ENCODE assay signal across 25 mouse cellular contexts in genomic region chr19:55331776-55332175, GRCm38 (mm10). TPM values are rescaled to one million over a fixed set of nuclear protein-coding genes. Genes with fewer than 3 reads are reported as not detected.
DNase-seq lines count a peak whose midpoint lies in the region; ATAC-seq lines count a peak whose summit lies in the region.
"Had no signal": no experiment of that assay in that cellular context is flagged by ENCODE, and none has a peak within 500 bp of the region (broad histone marks: within the 10 kb centered on the region; RNA-seq: fewer than 3 reads in every experiment).

No protein-coding gene starts in this region.

- ATAC-seq in heart, embryonic 12.5 days (ENCODE audit: insufficient number of reproducible peaks, low FRiP score) = peak; percentile 48; the same call in 1 of the 2 replicates
- 0 out of 2 replicates have a peak, but pooled peaks have one; percentile 63 for ATAC-seq in heart, embryonic 16.5 days (replicated peaks; ENCODE audit: extremely low read depth, insufficient read depth, low FRiP score)
- ATAC-seq: activated CD4-positive, CD25-positive, alpha-beta regulatory T cell, adult 4 months had no signal

- H3K9ac ChIP-seq in heart, embryonic 12.5 days = no peak overlapping the region
- H3K9ac ChIP-seq in heart, embryonic 16.5 days (ENCODE audit: low read length) = no peak overlapping the region
- H3K9ac ChIP-seq: embryonic facial prominence, embryonic 13.5 days; forebrain, embryonic 12.5 days; forebrain, embryonic 15.5 days; hindbrain, embryonic 14.5 days had no signal

- H3K4me3 ChIP-seq in heart, embryonic 12.5 days = no peak overlapping the region
- H3K4me3 ChIP-seq in heart, embryonic 16.5 days (ENCODE audit: low read length) = no peak overlapping the region
- H3K4me3 ChIP-seq: embryonic facial prominence, embryonic 10.5 days; embryonic facial prominence, embryonic 13.5 days; erythroblast, embryonic 14.5 days; forebrain, embryonic 12.5 days; forebrain, embryonic 15.5 days had no signal

- peak overlapping the region; percentile 14; the same call in 1 of the 2 replicates for H3K4me2 ChIP-seq in heart, embryonic 12.5 days
- peak overlapping the region; percentile 26; the same call in 1 of the 2 replicates for H3K4me2 ChIP-seq in heart, embryonic 16.5 days (ENCODE audit: low read depth, low read length)
- H3K4me2 ChIP-seq: embryonic facial prominence, embryonic 13.5 days; forebrain, embryonic 12.5 days; forebrain, embryonic 15.5 days; hindbrain, embryonic 14.5 days had no signal

- WGBS in heart, embryonic 12.5 days = 57% methylated on average over 5 of the region's 5 CpGs
- WGBS in heart, embryonic 16.5 days = 51% methylated on average over 5 of the region's 5 CpGs

- no peaks in the 10 kb centered on the region for H3K9me3 ChIP-seq in heart, embryonic 12.5 days (replicated peaks)
- no peaks in the 10 kb centered on the region for H3K9me3 ChIP-seq in heart, embryonic 16.5 days (replicated peaks; ENCODE audit: control insufficient read depth, low read length)
- H3K9me3 ChIP-seq: embryonic facial prominence, embryonic 10.5 days; embryonic facial prominence, embryonic 13.5 days; forebrain, embryonic 12.5 days; forebrain, embryonic 15.5 days had no signal

- no peaks in the 10 kb centered on the region for H3K27me3 ChIP-seq in heart, embryonic 12.5 days (replicated peaks)
- H3K27me3 ChIP-seq in heart, embryonic 16.5 days (ENCODE audit: control insufficient read depth, insufficient read depth, low read length) = no peaks in the 10 kb centered on the region
- H3K27me3 ChIP-seq: embryonic facial prominence, embryonic 13.5 days; forebrain, embryonic 12.5 days; forebrain, embryonic 15.5 days had no signal

- peak; percentile 40 for DNase-seq in heart, adult 11 months
- DNase-seq in heart, postnatal 4 days = no peak
- DNase-seq in heart, adult 8-10 months (ENCODE audit: low spot score) = no peak
- no peak for DNase-seq in heart, adult 9 months (ENCODE audit: low spot score in 2 of 2)
- DNase-seq: adrenal gland, adult 8-10 months; adrenal gland, postnatal 25 days; cerebellum, adult 11-12 months; cerebellum, adult 8-10 months; cerebellum, postnatal 10 days; cerebellum, postnatal 36 days; embryo, embryonic 11 days; gastrocnemius, postnatal 25 days; heart, postnatal 36 days; kidney, adult 18-20 months; kidney, adult 9 months had no signal

- peak overlapping the region; percentile 73 for H3K27ac ChIP-seq in heart, embryonic 12.5 days (ENCODE audit: poor library complexity, severe bottlenecking)
- no peak overlapping the region for H3K27ac ChIP-seq in heart, embryonic 16.5 days (ENCODE audit: low read length)
- H3K27ac ChIP-seq: embryonic facial prominence, embryonic 10.5 days; embryonic facial prominence, embryonic 13.5 days; forebrain, embryonic 12.5 days; forebrain, embryonic 15.5 days; hindbrain, embryonic 14.5 days; hindbrain, postnatal 0 days had no signal

- peaks cover 11% of the 10 kb centered on the region for H3K4me1 ChIP-seq in heart, embryonic 12.5 days (replicated peaks)
- peaks cover 8% of the 10 kb centered on the region; the same call in 1 of the 2 replicates for H3K4me1 ChIP-seq in heart, embryonic 16.5 days (ENCODE audit: control insufficient read depth, insufficient read depth, low read length)
- H3K4me1 ChIP-seq: embryonic facial prominence, embryonic 10.5 days had no signal

- H3K36me3 ChIP-seq in heart, embryonic 12.5 days = peaks cover 29% of the 10 kb centered on the region
- peaks cover 8% of the 10 kb centered on the region; the same call in 1 of the 2 replicates for H3K36me3 ChIP-seq in heart, embryonic 16.5 days (ENCODE audit: control insufficient read depth, insufficient read depth)

RNA-seq across cellular contexts. Expression of gene Vti1a, which starts 15.7 kb away (rescaled TPM):
- total RNA-seq in heart, postnatal 4 days (2021) = 10 to 100 TPM; 19.8 to 19.9 TPM
- 19.6 TPM in 2 replicates for polyA plus RNA-seq in heart, embryonic 12.5 days (2016; fragmentation: Nextera tagmentation; extraction: Ambion mirVana)
- total RNA-seq in heart, adult 8-10 months (2022) = 10 to 100 TPM; 15.7 to 19.5 (median 17.5) TPM
- 16.6 and 17.6 TPM in 2 replicates for polyA plus RNA-seq in heart, embryonic 16.5 days (2015; fragmentation: Nextera tagmentation; extraction: Ambion mirVana)

RNA-seq across cellular contexts. Expression of gene Zdhhc6, which starts 15.9 kb away (rescaled TPM):
- 10 to 100 TPM; 25.9 to 28.0 TPM for total RNA-seq in heart, postnatal 4 days (2021)
- 71.5 and 72.1 TPM in 2 replicates for polyA plus RNA-seq in heart, embryonic 12.5 days (2016; fragmentation: Nextera tagmentation; extraction: Ambion mirVana)
- total RNA-seq in heart, adult 8-10 months (2022) = 10 to 100 TPM; 19.7 to 20.5 (median 20.2) TPM
- polyA plus RNA-seq in heart, embryonic 16.5 days (2015; fragmentation: Nextera tagmentation; extraction: Ambion mirVana) = 66.3 and 73.9 TPM in 2 replicates
